Mouse (Mus musculus): ENCODE results near the gene Neurl1a.
"Not testable (repeated sequence)": the region's sequence is repeated elsewhere in the genome, so short reads cannot be mapped to it uniquely, and the experiment has no call there.

The Neurl1a gene

DNA sequence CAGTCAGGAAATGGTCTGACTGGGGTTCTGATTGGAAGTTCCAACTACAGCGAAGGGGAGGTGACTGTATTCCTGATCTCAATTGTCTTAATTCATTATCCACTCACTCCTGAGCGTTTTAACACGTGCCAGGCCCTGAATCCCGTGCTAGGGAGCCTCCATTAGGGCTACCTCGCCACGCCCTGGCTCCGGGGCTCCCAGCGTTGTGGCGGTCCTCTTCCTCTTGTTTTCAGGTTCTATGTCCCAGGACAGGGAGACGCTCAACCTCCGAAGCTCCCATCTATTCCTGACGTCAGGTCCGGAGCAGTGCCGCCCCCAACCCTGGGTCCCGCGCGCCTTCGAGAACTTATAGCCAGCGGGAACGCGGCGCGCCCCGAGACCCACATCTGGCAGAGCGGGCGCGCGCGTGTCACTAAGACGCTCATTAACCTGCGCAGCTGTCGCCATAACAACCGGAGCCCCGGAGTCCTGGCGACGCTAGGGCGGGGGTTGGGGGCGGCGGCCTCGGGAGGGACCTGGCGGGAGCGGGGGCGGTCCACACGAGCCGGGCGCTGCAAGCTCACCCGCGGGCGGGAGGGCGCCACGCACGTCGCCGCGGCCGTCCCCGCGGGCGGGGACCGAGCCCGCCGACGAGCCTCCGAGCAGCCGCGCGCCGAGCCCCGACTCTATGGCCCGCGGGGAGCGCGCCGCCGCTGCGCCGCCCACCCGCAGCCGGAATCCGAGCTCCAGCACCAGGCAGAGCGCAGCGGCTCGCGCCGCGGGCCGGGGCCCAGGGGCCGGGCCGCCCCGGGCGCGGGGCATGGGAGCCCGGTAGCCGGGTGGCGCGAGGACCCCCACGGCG, at the start of gene Neurl1a:
Gene Neurl1a, plus strand, starts transcription at position 390 of the 841 bp plus-strand sequence.
- no peak for DNase-seq (ENCODE audit: low read depth)

- no peak for DNase-seq (ENCODE audit: low read depth)
Observed at GRCm38 (mm10) chr19:47128835-47129234, 49.8 kb upstream of the Neurl1a start.

DNA sequence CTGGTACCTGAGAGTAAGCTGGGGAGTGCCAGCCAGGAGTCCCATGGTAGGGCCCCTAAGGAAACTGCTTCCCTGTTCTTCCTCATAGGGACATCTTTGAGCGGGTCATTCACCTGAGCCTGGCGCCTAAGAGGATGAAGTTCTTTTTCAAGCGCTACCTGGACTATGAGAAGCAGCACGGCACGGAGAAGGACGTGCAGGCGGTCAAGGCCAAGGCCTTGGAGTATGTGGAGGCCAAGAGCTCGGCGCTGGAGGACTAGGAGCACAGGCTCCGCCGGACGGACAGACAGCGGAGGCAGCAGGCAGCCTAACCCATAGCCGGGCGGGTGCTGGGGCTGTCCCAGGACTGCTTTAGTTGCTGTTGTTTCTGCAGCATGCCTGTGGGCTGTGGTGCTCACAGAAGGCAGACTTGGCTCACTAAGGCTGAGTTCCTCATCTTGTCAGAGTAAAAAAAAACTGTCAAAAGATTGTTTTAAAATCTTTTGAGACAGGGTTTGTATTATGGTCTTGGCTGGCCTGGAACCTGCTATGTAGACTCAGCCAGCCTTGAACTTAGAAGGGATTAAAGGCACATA, 48.0 kb upstream of the Neurl1a start:
- DNase-seq (ENCODE audit: low read depth), result no peak

GRCm38 (mm10) chr19:47133161-47133560, 45.5 kb upstream of the Neurl1a start:
- peak; percentile 92 for DNase-seq (ENCODE audit: low read depth)

- no peak for DNase-seq (ENCODE audit: low read depth)
Observed at GRCm38 (mm10) chr19:47135568-47135967, 43.1 kb upstream of the Neurl1a start.

- DNase-seq (ENCODE audit: low read depth), result no peak
Observed at GRCm38 (mm10) chr19:47136170-47136569, 42.5 kb upstream of the Neurl1a start.

- DNase-seq (ENCODE audit: low read depth), result peak; percentile 87
Observed at GRCm38 (mm10) chr19:47137051-47137581, 41.5 kb upstream of the Neurl1a start.

- peak; percentile 64 for DNase-seq (ENCODE audit: low read depth)
Observed at GRCm38 (mm10) chr19:47137771-47138421, 40.7 kb upstream of the Neurl1a start, which contains the start of gene Calhm2. Gene Calhm2, minus strand, starts transcription at chr19:47138294.

DNA sequence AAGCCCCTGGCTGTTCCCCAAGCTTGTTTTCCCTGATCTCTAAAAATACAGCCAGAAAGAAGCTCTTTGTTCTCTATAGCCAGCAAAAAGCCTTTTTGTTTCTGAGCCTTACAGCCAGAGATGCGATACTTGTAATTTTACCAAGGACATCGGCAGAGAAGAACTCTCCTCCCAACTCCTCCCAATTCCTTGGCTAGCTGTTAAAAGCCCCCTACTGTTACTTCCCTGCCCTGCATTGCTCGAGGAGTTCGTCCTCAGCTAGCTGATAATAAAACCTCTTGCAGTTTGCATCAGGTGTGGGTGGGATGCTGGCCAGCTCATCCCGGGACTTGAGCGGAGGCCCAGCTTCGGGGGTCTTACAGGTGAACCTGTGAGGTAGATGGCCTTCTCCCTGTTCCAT, 39.0 kb upstream of the Neurl1a start:
- not testable (repeated sequence) for DNase-seq (ENCODE audit: low read depth)

DNA sequence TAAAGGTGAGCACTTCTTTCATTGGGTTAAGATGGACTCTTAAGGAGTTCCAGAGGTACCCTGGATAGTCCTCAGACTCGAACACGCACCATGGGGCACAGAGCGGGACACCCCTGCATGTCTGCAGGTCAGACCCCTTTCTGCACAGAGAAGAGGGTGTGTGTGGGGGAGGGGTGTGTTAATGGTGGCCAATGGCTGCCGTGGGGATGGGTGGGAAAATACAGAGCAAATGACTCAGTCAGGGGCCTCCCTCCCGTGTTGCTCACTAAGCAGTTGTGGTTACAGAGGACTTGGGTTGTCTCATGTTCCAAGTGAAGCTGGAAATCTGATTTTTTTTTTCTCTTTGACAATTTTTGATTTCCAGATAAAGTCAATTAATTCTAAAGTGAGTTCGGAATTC, 36.2 kb upstream of the Neurl1a start:
- DNase-seq (ENCODE audit: low read depth), result peak; percentile 31

DNA sequence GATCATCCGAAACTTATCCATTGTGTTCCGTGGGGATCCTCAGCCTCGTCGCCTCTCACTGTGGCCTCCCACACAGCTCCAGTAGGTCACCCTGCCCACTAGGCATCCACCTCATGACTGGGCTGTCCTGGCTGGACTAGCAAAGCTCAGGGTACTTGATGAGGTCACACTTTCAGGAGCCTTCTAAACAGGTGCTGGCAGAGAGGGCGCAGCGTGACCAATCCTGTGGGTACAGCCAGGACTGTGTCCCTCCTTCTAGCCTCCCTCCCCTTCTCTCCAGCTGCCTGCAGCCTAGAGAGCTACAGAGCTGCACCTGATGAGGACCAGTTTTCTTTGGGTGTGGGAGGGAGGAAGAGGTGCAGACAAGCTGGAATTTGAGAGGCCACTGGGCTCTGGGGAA, 34.5 kb upstream of the Neurl1a start, which contains the start of gene Calhm1:
Gene Calhm1, minus strand, starts transcription at position 101 of the 400 bp plus-strand sequence.
- no peak for DNase-seq (ENCODE audit: low read depth)

DNA sequence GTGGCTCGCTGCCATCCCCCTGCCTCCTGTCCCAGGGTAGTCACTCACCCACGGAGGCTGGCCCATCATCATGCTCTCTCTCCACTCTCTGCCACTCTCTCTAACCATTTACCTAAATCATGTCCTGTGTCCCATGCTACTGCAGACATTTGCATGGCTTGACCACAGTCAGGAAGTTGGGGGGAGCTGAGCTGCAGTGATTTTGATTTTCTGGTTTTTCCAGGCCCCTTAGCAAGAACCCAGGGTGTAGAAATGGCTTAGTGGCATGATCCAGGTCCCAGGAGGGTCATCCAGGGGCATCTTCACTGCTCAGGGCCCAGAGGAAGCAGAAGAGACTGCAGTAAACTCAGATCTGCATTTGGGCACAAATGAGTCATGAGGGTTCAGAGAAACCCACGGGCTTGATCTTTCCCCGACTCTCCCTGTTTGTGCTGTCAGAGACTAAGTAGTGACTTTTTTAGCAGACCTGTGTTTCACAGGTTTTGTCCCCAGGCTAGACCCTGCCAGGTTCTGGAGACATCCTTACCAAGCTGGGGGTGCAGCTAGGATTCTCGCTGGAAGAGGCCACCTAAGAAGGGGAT, 30.3 kb upstream of the Neurl1a start:
- DNase-seq (ENCODE audit: low read depth), result no peak

DNA sequence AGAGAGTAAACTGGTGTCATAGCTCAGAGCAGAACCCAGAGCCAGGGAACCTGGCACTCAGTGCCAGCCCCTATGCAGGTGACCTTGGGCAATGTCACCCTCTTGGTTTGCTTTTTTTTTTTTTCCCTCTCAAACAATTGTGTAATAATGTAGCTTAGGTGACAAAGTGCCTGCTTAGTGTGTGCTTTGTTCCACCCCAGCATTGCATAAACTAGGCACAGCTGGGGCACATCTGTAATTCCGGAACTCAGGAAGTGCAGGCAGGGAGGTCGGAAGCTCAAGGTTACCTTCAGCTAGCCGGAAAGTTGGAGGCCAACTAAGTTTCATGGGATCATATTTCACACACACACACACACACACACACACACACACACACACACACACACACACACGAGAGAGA, 28.8 kb upstream of the Neurl1a start:
- peak; percentile 29 for DNase-seq (ENCODE audit: low read depth)

DNA sequence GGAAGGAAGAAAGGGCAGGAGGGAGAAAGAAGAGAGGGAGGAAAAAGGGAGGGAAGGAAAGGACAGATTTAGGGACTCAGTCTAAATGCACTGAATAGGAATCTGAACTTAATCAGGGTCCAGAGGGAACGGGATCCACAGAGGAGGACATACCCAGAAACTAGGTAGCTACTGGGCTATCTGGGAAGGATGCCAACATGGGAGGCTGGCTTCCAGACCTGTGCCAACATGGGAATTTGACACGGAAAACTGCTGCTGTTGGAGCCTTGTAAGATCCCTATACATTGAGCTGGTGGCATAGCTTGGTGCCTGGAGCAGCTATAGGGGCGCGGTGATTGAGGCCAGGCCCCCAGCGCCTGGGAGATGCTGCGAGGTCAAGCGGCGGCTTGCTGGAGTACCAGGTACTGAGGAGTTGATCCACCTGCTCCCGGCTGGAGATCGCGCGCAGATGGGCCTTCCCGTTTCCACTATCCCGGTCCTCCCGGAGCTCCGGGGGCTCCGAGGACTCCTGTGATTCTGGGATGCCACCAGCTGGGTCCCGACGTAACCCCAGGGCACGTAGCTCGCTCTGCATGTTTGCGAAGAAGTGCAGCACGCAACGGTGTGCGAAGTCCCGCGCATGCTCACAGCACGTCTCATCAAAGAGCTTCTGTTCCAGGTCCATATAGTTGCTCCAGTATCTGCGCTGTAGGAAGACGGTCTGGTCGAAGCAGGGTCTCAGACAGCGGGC, 27.1 kb upstream of the Neurl1a start:
- no peak for DNase-seq (ENCODE audit: low read depth)

GRCm38 (mm10) chr19:47152062-47152369, 26.6 kb upstream of the Neurl1a start:
- DNase-seq (ENCODE audit: low read depth), result no peak

DNA sequence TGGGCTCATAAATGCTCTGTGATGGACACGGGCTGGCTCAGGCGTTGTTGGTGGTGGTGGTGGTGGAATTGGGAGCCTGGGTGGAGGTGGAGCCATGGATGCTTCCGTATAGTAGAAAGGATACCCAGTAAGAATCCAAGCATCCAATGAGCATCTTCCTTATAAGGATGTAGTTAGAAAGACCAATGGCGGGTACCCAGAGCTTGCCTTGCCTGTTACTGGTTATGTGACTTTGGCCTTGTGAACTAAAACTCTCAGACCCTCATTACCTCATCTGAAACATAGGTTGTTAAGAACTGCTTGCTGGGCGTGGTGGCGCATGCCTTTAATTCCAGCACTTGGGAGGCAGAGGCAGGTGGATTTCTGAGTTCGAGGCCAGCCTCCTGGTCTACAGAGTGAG, 24.9 kb upstream of the Neurl1a start:
- no peak for DNase-seq (ENCODE audit: low read depth)

- no peak for DNase-seq (ENCODE audit: low read depth)
Observed at GRCm38 (mm10) chr19:47157664-47158063, 21.0 kb upstream of the Neurl1a start, which contains the start of gene Calhm3. Gene Calhm3, minus strand, starts transcription at chr19:47157764.

DNA sequence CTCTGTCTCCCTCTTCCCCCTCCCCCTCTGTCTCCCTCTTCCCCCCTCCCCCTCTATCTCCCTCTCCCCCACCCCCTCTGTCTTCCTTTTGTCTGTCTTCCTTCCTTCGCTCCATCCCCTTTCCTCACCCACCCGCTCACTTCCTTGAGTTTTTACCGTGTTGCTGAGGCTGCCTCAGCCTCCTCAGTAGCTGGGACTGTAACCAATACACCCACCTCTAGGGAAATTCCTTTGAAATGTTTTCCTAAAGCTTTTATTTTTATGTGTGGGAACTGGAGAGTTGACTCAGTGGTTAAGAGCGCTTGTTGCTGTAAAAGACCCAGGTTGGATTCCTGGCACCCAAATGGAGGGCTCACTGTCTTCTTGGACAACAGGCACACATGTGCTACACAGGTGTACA, 17.0 kb upstream of the Neurl1a start:
- DNase-seq (ENCODE audit: low read depth), result no peak

- no peak for DNase-seq (ENCODE audit: low read depth)
Observed at GRCm38 (mm10) chr19:47163176-47163744, 15.4 kb upstream of the Neurl1a start.

DNA sequence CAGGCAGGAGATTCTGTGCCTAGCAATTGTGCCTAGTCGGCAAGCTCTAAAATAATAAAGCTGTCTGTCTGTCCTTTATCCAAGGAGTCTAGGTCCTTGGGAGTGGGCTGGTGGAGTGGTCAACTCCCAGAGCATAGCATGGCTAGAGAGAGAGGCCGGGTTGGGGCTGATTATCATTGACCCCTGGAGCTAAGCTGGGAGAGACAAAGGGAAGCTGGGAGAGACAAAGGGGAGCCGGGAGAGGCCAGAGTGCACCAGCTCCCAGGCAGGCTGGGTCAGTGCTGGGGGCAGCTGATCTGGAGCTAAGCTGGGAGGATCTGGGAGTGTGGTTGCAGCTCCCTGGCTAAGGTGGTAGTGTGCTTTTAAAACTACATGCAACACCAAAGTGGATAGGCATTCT, 11.9 kb upstream of the Neurl1a start:
- DNase-seq (ENCODE audit: low read depth), result no peak

DNA sequence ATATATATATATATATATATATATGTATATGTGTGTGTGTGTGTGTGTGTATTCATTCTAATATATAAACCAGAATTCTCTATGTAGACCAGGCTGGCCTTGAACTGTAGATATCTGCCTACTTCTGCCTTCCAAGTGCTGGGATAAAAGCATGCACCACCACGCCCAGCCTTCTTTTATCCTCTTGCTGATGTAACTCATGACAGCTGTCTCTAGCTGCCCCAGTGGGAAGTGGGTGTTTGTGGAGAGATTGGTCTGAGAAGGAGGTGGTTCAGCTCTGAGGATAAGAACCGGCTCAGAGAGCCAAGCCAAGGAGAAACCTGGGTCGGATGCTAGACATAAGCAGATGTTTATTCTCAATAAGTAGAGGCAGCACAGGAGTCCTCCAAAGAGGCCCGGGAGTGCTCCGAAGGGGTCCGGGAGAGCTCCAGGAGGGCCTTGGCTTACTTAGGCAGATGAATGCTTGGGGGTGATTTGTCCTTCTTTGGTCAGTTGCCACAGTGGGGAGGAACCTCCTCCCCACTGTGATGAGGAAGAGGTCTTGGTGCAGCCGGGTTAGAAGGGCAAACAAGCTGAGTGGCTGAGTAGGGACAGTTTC, 10.9 kb upstream of the Neurl1a start:
- DNase-seq (ENCODE audit: low read depth), result peak; percentile 8
